Mouse (Mus musculus): ENCODE results near the gene Chrna5.
"Not testable (repeated sequence)": the region's sequence is repeated elsewhere in the genome, so short reads cannot be mapped to it uniquely, and the experiment has no call there.

The Chrna5 gene

GRCm38 (mm10) chr9:54980674-54981073 is at the start of gene Chrna5:
Gene Chrna5, plus strand, starts transcription at chr9:54980880.
- no peak for DNase-seq (ENCODE audit: low spot score in 2 of 2)

GRCm38 (mm10) chr9:54931765-54932164 is 48.9 kb upstream of the Chrna5 start:
- DNase-seq (ENCODE audit: low spot score in 2 of 2): no peak

- no peak for DNase-seq (ENCODE audit: low spot score in 2 of 2)
Measured at GRCm38 (mm10) chr9:54932379-54932778, 48.3 kb upstream of the Chrna5 start.

- DNase-seq (ENCODE audit: low spot score in 2 of 2): no peak
Measured at GRCm38 (mm10) chr9:54942071-54942470, 38.6 kb upstream of the Chrna5 start.

GRCm38 (mm10) chr9:54944467-54944866 is 36.2 kb upstream of the Chrna5 start:
- DNase-seq (ENCODE audit: low spot score in 2 of 2): no peak

- DNase-seq (ENCODE audit: low spot score in 2 of 2): no peak
Measured at GRCm38 (mm10) chr9:54946256-54946655, 34.4 kb upstream of the Chrna5 start.

- DNase-seq (ENCODE audit: low spot score in 2 of 2): no peak
Measured at GRCm38 (mm10) chr9:54949465-54949864, 31.2 kb upstream of the Chrna5 start.

GRCm38 (mm10) chr9:54950162-54950561 is 30.5 kb upstream of the Chrna5 start:
- DNase-seq (ENCODE audit: low spot score in 2 of 2): not testable (repeated sequence)

GRCm38 (mm10) chr9:54950575-54951321 is 29.9 kb upstream of the Chrna5 start, which contains the start of the genes Psma4 and AY074887:
Gene Psma4, plus strand, starts transcription at chr9:54950790.
Gene AY074887, minus strand, starts transcription at chr9:54950998.
- peak; percentile 94 for DNase-seq (ENCODE audit: low spot score in 2 of 2)

GRCm38 (mm10) chr9:54961059-54961458 is 19.6 kb upstream of the Chrna5 start:
- DNase-seq (ENCODE audit: low spot score in 2 of 2): no peak

GRCm38 (mm10) chr9:54963669-54964068 is 17.0 kb upstream of the Chrna5 start:
- DNase-seq (ENCODE audit: low spot score in 2 of 2): no peak

- no peak for DNase-seq (ENCODE audit: low spot score in 2 of 2)
Measured at GRCm38 (mm10) chr9:54969972-54970637, 10.6 kb upstream of the Chrna5 start.

GRCm38 (mm10) chr9:54981291-54982191 is 861 bp downstream of the Chrna5 start:
- peak; percentile 29 to 49 for DNase-seq (ENCODE audit: low spot score in 2 of 2)

GRCm38 (mm10) chr9:54982401-54982800 is 1.7 kb downstream of the Chrna5 start:
- DNase-seq (ENCODE audit: low spot score in 2 of 2): no peak

- DNase-seq (ENCODE audit: low spot score in 2 of 2): no peak
Measured at GRCm38 (mm10) chr9:54990362-54990761, 9.7 kb downstream of the Chrna5 start.

GRCm38 (mm10) chr9:54994381-54994780 is 13.7 kb downstream of the Chrna5 start:
- DNase-seq (ENCODE audit: low spot score in 2 of 2): no peak

GRCm38 (mm10) chr9:54995645-54996044 is 15.0 kb downstream of the Chrna5 start:
- DNase-seq (ENCODE audit: low spot score in 2 of 2): no peak

- no peak for DNase-seq (ENCODE audit: low spot score in 2 of 2)
Measured at GRCm38 (mm10) chr9:55003609-55004008, 22.9 kb downstream of the Chrna5 start.

GRCm38 (mm10) chr9:55009692-55010091 is 29.0 kb downstream of the Chrna5 start:
- no peak for DNase-seq (ENCODE audit: low spot score in 2 of 2)

- DNase-seq (ENCODE audit: low spot score in 2 of 2): no peak
Measured at GRCm38 (mm10) chr9:55010588-55011350, 30.1 kb downstream of the Chrna5 start.

GRCm38 (mm10) chr9:55016926-55017325 is 36.2 kb downstream of the Chrna5 start:
- no peak for DNase-seq (ENCODE audit: low spot score in 2 of 2)
